Mouse (Mus musculus) stomach, postnatal 0 days (tissue): ENCODE data around the gene Plekha5. TPM values are rescaled to one million over a fixed set of nuclear protein-coding genes. Genes with fewer than 3 reads are reported as not detected.

Source experiments
- ATAC-seq: fragments of 200-750 bp; cut with Nextera tagmentation; 2 replicates; pipeline ENCODE4 v1.8.0; 2017; ENCODE audit not compliant: low FRiP score, low TSS enrichment
- DNase-seq: peaks from one replicate; pipeline ENCODE4 v3.0.0-alpha.2; 2016; ENCODE audit warnings: low spot score
- H3K27ac ChIP-seq: fragments of 300-500 bp; sonication (generic); replicated peaks from 2 replicates; pipeline ENCODE4 v1.5.1; 2014; ENCODE audit warnings: mild to moderate bottlenecking, control low read depth
- H3K27me3 ChIP-seq: fragments of 300-500 bp; sonication (generic); 2 replicates; pipeline ENCODE4 v1.6.1; 2014; ENCODE audit warnings: low read length; ENCODE audit not compliant: control insufficient read depth, insufficient read depth
- H3K36me3 ChIP-seq: fragments of 300-500 bp; sonication (generic); 2 replicates; pipeline ENCODE4 v1.6.1; 2014; ENCODE audit warnings: low read length, mixed read lengths; ENCODE audit not compliant: control insufficient read depth, insufficient read depth
- H3K4me1 ChIP-seq: fragments of 300-500 bp; sonication (generic); replicated peaks from 2 replicates; pipeline ENCODE4 v1.6.1; 2014; ENCODE audit warnings: antibody characterized with exemption; ENCODE audit not compliant: control insufficient read depth, insufficient read depth
- H3K4me2 ChIP-seq: fragments of 300-500 bp; sonication (generic); replicated peaks from 2 replicates; pipeline ENCODE4 v1.6.1; 2014; ENCODE audit warnings: low read depth, mild to moderate bottlenecking, control low read depth, moderate library complexity
- H3K4me3 ChIP-seq: fragments of 300-500 bp; sonication (generic); 2 replicates; pipeline ENCODE4 v1.5.1; 2014; ENCODE audit warnings: low read depth, low read length, control low read depth
- H3K9ac ChIP-seq: fragments of 300-500 bp; sonication (generic); 2 replicates; pipeline ENCODE4 v1.6.1; 2014; ENCODE audit warnings: mild to moderate bottlenecking, low read length, control low read depth, mixed read lengths
- H3K9me3 ChIP-seq: fragments of 300-500 bp; sonication (generic); 2 replicates; pipeline ENCODE4 v1.6.1; 2016; ENCODE audit warnings: low read length; ENCODE audit not compliant: control insufficient read depth
- CTCF ChIP-seq: IDR thresholded peaks from 2 replicates; pipeline ENCODE4 v1.5.1; 2016; ENCODE audit warnings: antibody characterized with exemption, low read depth, mild to moderate bottlenecking, moderate library complexity
- EP300 ChIP-seq: optimal IDR thresholded peaks from 2 replicates; pipeline ENCODE3; 2016; ENCODE audit warnings: antibody characterized with exemption
- WGBS: fragments of 180-500 bp; shearing (Covaris S2); extraction: QIAGEN DNeasy Blood & Tissue Kit; methylation state at CpG from one replicate; pipeline ENCODE4 v1.1.7; 2014; 5-methylcytosine and 5-hydroxymethylcytosine counted together
- polyA plus RNA-seq: library from polyadenylated mRNA; unstranded; fragments of >200 nt; fragmentation: Nextera tagmentation; extraction: Ambion mirVana; gene quantifications from 2 replicates; pipeline ENCODE4 v1.2.1, GENCODE M21; 2015

The Plekha5 gene
- polyA plus RNA-seq, 1 experiment from 2014 or later = 23.1 TPM

- no peak for TF ChIP-seq EP300
- TF ChIP-seq CTCF = no peak
- ATAC-seq (no peak), DNase-seq (no peak)
- no peak overlapping the region for H3K4me2 ChIP-seq
- no peak overlapping the region for H3K27ac ChIP-seq
- no peaks in the 10 kb centered on the region for H3K36me3 ChIP-seq
- WGBS = 86% methylated on average over 5 of the region's 5 CpGs
- H3K27me3 ChIP-seq = no peaks in the 10 kb centered on the region
- H3K9me3 ChIP-seq = no peaks in the 10 kb centered on the region
- no peak overlapping the region for H3K4me3 ChIP-seq
- no peaks in the 10 kb centered on the region for H3K4me1 ChIP-seq
- H3K9ac ChIP-seq = no peak overlapping the region
Measured at GRCm38 (mm10) chr6:140450693-140451092, 26.8 kb downstream of the Plekha5 start.

- ATAC-seq = no peak
- TF ChIP-seq CTCF (no peak), EP300 (no peak)
Measured at GRCm38 (mm10) chr6:140452736-140453135, 28.9 kb downstream of the Plekha5 start.

GRCm38 (mm10) chr6:140453454-140453853 lies 29.6 kb downstream of the Plekha5 start:
- Histone ChIP-seq H3K27ac (no peak overlapping the region), H3K27me3 (no peaks in the 10 kb centered on the region), H3K9me3 (no peaks in the 10 kb centered on the region), H3K4me3 (no peak overlapping the region), H3K9ac (no peak overlapping the region), H3K4me2 (no peak overlapping the region), H3K4me1 (no peaks in the 10 kb centered on the region), H3K36me3 (no peaks in the 10 kb centered on the region)
- 89% methylated on average over 5 of the region's 5 CpGs for WGBS
- no peak for TF ChIP-seq EP300
- TF ChIP-seq CTCF = no peak
- no peak for DNase-seq
- ATAC-seq = no peak

More at GRCm38 (mm10) chr6:140452736-140453135, 28.9 kb downstream of the Plekha5 start:
- no peak for DNase-seq
- H3K27me3 ChIP-seq = no peaks in the 10 kb centered on the region
- H3K9ac ChIP-seq = no peak overlapping the region
- no peaks in the 10 kb centered on the region for H3K4me1 ChIP-seq
- H3K27ac ChIP-seq = no peak overlapping the region; the same call in 1 of the 2 replicates
- no peaks in the 10 kb centered on the region for H3K36me3 ChIP-seq
- WGBS = 97% methylated on average over 8 of the region's 8 CpGs
- H3K4me3 ChIP-seq = no peak overlapping the region
- no peak overlapping the region for H3K4me2 ChIP-seq
- no peaks in the 10 kb centered on the region for H3K9me3 ChIP-seq

GRCm38 (mm10) chr6:140454388-140454787 lies 30.5 kb downstream of the Plekha5 start:
- H3K27ac ChIP-seq = no peak overlapping the region
- TF ChIP-seq EP300 = no peak
- no peaks in the 10 kb centered on the region for H3K4me1 ChIP-seq
- H3K9ac ChIP-seq = no peak overlapping the region
- no peak overlapping the region for H3K4me3 ChIP-seq
- H3K4me2 ChIP-seq = no peak overlapping the region
- DNase-seq (no peak), ATAC-seq (no peak)
- 89% methylated on average over 3 of the region's 3 CpGs for WGBS
- no peaks in the 10 kb centered on the region for H3K27me3 ChIP-seq
- no peaks in the 10 kb centered on the region for H3K9me3 ChIP-seq
- H3K36me3 ChIP-seq = no peaks in the 10 kb centered on the region

- no peak overlapping the region for H3K27ac ChIP-seq
- H3K36me3 ChIP-seq = no peaks in the 10 kb centered on the region
- H3K4me1 ChIP-seq = no peaks in the 10 kb centered on the region
- H3K27me3 ChIP-seq = no peaks in the 10 kb centered on the region
- H3K9me3 ChIP-seq = no peaks in the 10 kb centered on the region
- H3K9ac ChIP-seq = no peak overlapping the region
- no peak for ATAC-seq
- TF ChIP-seq CTCF (no peak), EP300 (no peak)
- WGBS = 54% methylated on average over 3 of the region's 3 CpGs
- DNase-seq = no peak
- no peak overlapping the region for H3K4me3 ChIP-seq
- H3K4me2 ChIP-seq = no peak overlapping the region
Measured at GRCm38 (mm10) chr6:140455851-140456250, 32.0 kb downstream of the Plekha5 start.

GRCm38 (mm10) chr6:140456393-140457163 lies 32.7 kb downstream of the Plekha5 start:
- no peaks in the 10 kb centered on the region for H3K4me1 ChIP-seq
- DNase-seq = no peak
- no peak for TF ChIP-seq CTCF
- TF ChIP-seq EP300 = no peak
- no peak overlapping the region for H3K9ac ChIP-seq
- WGBS = 77% methylated on average over 15 of the region's 15 CpGs
- no peaks in the 10 kb centered on the region for H3K36me3 ChIP-seq
- H3K4me3 ChIP-seq = no peak overlapping the region
- no peaks in the 10 kb centered on the region for H3K9me3 ChIP-seq
- no peak overlapping the region for H3K4me2 ChIP-seq
- H3K27ac ChIP-seq = no peak overlapping the region
- no peaks in the 10 kb centered on the region for H3K27me3 ChIP-seq
- peak; percentile 78 for ATAC-seq
